Mouse (Mus musculus): ENCODE measurements around the gene Nlrp4f. TPM values are rescaled to one million over a fixed set of nuclear protein-coding genes. Genes with fewer than 3 reads are reported as not detected.

The Nlrp4f gene
- polyA plus RNA-seq (2012; rRNA removed) = not detected in 2 replicates

- Histone ChIP-seq H3K27ac (ENCODE audit: insufficient read depth, low read depth, low read length) (no peak within 1 kb of the TSS), H3K4me3 (ENCODE audit: low read depth, low read length) (no peak within 1 kb of the TSS), H3K36me3 (ENCODE audit: control insufficient read depth, insufficient read depth, low read length) (no peaks in the 10 kb centered on the region), H3K27me3 (ENCODE audit: control insufficient read depth, insufficient read depth, low read length) (no peaks in the 10 kb centered on the region), H3K4me1 (ENCODE audit: control insufficient read depth, insufficient read depth, insufficient read length, low read length) (no peaks in the 10 kb centered on the region)
- WGBS = 73% methylated on average over 10 of the region's 10 CpGs
- TF ChIP-seq POLR2A (IDR thresholded peaks at IDR 0.05; ENCODE audit: low read depth, low read length) = no peak
- TF ChIP-seq CTCF (IDR thresholded peaks at IDR 0.05; ENCODE audit: extremely low read depth, insufficient read length, insufficient replicate concordance, low read depth, low read length) = no peak
These were observed at the start of gene Nlrp4f for GRCm38 (mm10) chr13:65205877-65206276. TSS of gene Nlrp4f (minus strand) at chr13:65205977.

GRCm38 (mm10) chr13:65243273-65243672 lies 37.5 kb upstream of the Nlrp4f start:
- H3K36me3 ChIP-seq (ENCODE audit: control insufficient read depth, insufficient read depth, low read length) = no peaks in the 10 kb centered on the region
- H3K4me3 ChIP-seq (ENCODE audit: low read depth, low read length) = no peak overlapping the region
- WGBS = 86% methylated on average over 4 of the region's 4 CpGs
- no peak overlapping the region for H3K27ac ChIP-seq (ENCODE audit: insufficient read depth, low read depth, low read length)
- no peaks in the 10 kb centered on the region for H3K27me3 ChIP-seq (ENCODE audit: control insufficient read depth, insufficient read depth, low read length)
- TF ChIP-seq CTCF (IDR thresholded peaks at IDR 0.05; ENCODE audit: extremely low read depth, insufficient read length, insufficient replicate concordance, low read depth, low read length) (no peak), POLR2A (IDR thresholded peaks at IDR 0.05; ENCODE audit: low read depth, low read length) (no peak)
- H3K4me1 ChIP-seq (ENCODE audit: control insufficient read depth, insufficient read depth, insufficient read length, low read length) = peaks cover 11% of the 10 kb centered on the region

GRCm38 (mm10) chr13:65242319-65242787 lies 36.6 kb upstream of the Nlrp4f start:
- Histone ChIP-seq H3K36me3 (ENCODE audit: control insufficient read depth, insufficient read depth, low read length) (no peaks in the 10 kb centered on the region), H3K4me1 (ENCODE audit: control insufficient read depth, insufficient read depth, insufficient read length, low read length) (peaks cover 11% of the 10 kb centered on the region), H3K27ac (ENCODE audit: insufficient read depth, low read depth, low read length) (no peak overlapping the region), H3K27me3 (ENCODE audit: control insufficient read depth, insufficient read depth, low read length) (no peaks in the 10 kb centered on the region), H3K4me3 (ENCODE audit: low read depth, low read length) (peak overlapping the region; percentile 94)
- WGBS = 29% methylated on average over 27 of the region's 27 CpGs
- no peak for TF ChIP-seq POLR2A (IDR thresholded peaks at IDR 0.05; ENCODE audit: low read depth, low read length)
- TF ChIP-seq CTCF (IDR thresholded peaks at IDR 0.05; ENCODE audit: extremely low read depth, insufficient read length, insufficient replicate concordance, low read depth, low read length) = no peak

- WGBS = 2% methylated on average over 51 of the region's 51 CpGs
- 0 out of 2 replicates have a peak, but pooled peaks have one; percentile 6 for TF ChIP-seq POLR2A (IDR thresholded peaks at IDR 0.05; ENCODE audit: low read depth, low read length)
- no peak for TF ChIP-seq CTCF (IDR thresholded peaks at IDR 0.05; ENCODE audit: extremely low read depth, insufficient read length, insufficient replicate concordance, low read depth, low read length)
These were observed 36.0 kb upstream of the Nlrp4f start for GRCm38 (mm10) chr13:65241627-65242318.

GRCm38 (mm10) chr13:65241099-65241626 lies 35.4 kb upstream of the Nlrp4f start:
- under 1% methylated on average over 45 of the region's 45 CpGs for WGBS
- Histone ChIP-seq H3K27me3 (ENCODE audit: control insufficient read depth, insufficient read depth, low read length) (no peaks in the 10 kb centered on the region), H3K4me1 (ENCODE audit: control insufficient read depth, insufficient read depth, insufficient read length, low read length) (peaks cover 11% of the 10 kb centered on the region), H3K36me3 (ENCODE audit: control insufficient read depth, insufficient read depth, low read length) (no peaks in the 10 kb centered on the region), H3K4me3 (ENCODE audit: low read depth, low read length) (peak overlapping the region; percentile 94), H3K27ac (ENCODE audit: insufficient read depth, low read depth, low read length) (peak overlapping the region; percentile 88)
- TF ChIP-seq CTCF (IDR thresholded peaks at IDR 0.05; ENCODE audit: extremely low read depth, insufficient read length, insufficient replicate concordance, low read depth, low read length) (no peak), POLR2A (IDR thresholded peaks at IDR 0.05; ENCODE audit: low read depth, low read length) (peak; percentile 29)

More at GRCm38 (mm10) chr13:65241627-65242318, 36.0 kb upstream of the Nlrp4f start:
- H3K27ac ChIP-seq (ENCODE audit: insufficient read depth, low read depth, low read length) = peak overlapping the region; percentile 88; the same call in 1 of the 2 replicates
- peaks cover 11% of the 10 kb centered on the region for H3K4me1 ChIP-seq (ENCODE audit: control insufficient read depth, insufficient read depth, insufficient read length, low read length)
- no peaks in the 10 kb centered on the region for H3K36me3 ChIP-seq (ENCODE audit: control insufficient read depth, insufficient read depth, low read length)
- no peaks in the 10 kb centered on the region for H3K27me3 ChIP-seq (ENCODE audit: control insufficient read depth, insufficient read depth, low read length)
- H3K4me3 ChIP-seq (ENCODE audit: low read depth, low read length) = peak overlapping the region; percentile 94

- WGBS = under 1% methylated on average over 28 of the region's 28 CpGs
- Histone ChIP-seq H3K27me3 (ENCODE audit: control insufficient read depth, insufficient read depth, low read length) (no peaks in the 10 kb centered on the region), H3K27ac (ENCODE audit: insufficient read depth, low read depth, low read length) (peak overlapping the region; percentile 88), H3K4me3 (ENCODE audit: low read depth, low read length) (peak overlapping the region; percentile 94), H3K4me1 (ENCODE audit: control insufficient read depth, insufficient read depth, insufficient read length, low read length) (peaks cover 11% of the 10 kb centered on the region), H3K36me3 (ENCODE audit: control insufficient read depth, insufficient read depth, low read length) (no peaks in the 10 kb centered on the region)
- TF ChIP-seq POLR2A (IDR thresholded peaks at IDR 0.05; ENCODE audit: low read depth, low read length) (no peak; the same call in 1 of the 2 replicates), CTCF (IDR thresholded peaks at IDR 0.05; ENCODE audit: extremely low read depth, insufficient read length, insufficient replicate concordance, low read depth, low read length) (no peak)
These were observed 34.8 kb upstream of the Nlrp4f start for GRCm38 (mm10) chr13:65240509-65241098.

- no peak overlapping the region for H3K4me3 ChIP-seq (ENCODE audit: low read depth, low read length)
- no peak for TF ChIP-seq CTCF (IDR thresholded peaks at IDR 0.05; ENCODE audit: extremely low read depth, insufficient read length, insufficient replicate concordance, low read depth, low read length)
- no peak for TF ChIP-seq POLR2A (IDR thresholded peaks at IDR 0.05; ENCODE audit: low read depth, low read length)
- H3K4me1 ChIP-seq (ENCODE audit: control insufficient read depth, insufficient read depth, insufficient read length, low read length) = peaks cover 7% of the 10 kb centered on the region
- no peaks in the 10 kb centered on the region for H3K36me3 ChIP-seq (ENCODE audit: control insufficient read depth, insufficient read depth, low read length)
- H3K27ac ChIP-seq (ENCODE audit: insufficient read depth, low read depth, low read length) = no peak overlapping the region
- H3K27me3 ChIP-seq (ENCODE audit: control insufficient read depth, insufficient read depth, low read length) = no peaks in the 10 kb centered on the region
- 72% methylated on average over 9 of the region's 9 CpGs for WGBS
These were observed 31.4 kb upstream of the Nlrp4f start for GRCm38 (mm10) chr13:65237211-65237610.
